Mouse (Mus musculus) liver, embryonic 12.5 days (tissue): ENCODE data around the gene Ccl8. TPM values are rescaled to one million over a fixed set of nuclear protein-coding genes. Genes with fewer than 3 reads are reported as not detected.

ENCODE experiments used
- ATAC-seq: fragments of 200-750 bp; cut with Nextera tagmentation; 2 replicates; pipeline ENCODE4 v1.8.0; 2017; ENCODE audit warnings: moderate number of reproducible peaks, mild to moderate bottlenecking, moderate library complexity
- H3K27ac ChIP-seq: fragments of 300-500 bp; sonication (generic); 2 replicates; pipeline ENCODE4 v1.5.1; 2016; ENCODE audit warnings: mild to moderate bottlenecking
- H3K27me3 ChIP-seq: fragments of 300-500 bp; sonication (generic); replicated peaks from 2 replicates; pipeline ENCODE4 v1.6.1; 2016; ENCODE audit warnings: mild to moderate bottlenecking, moderate library complexity
- H3K36me3 ChIP-seq: fragments of 300-500 bp; sonication (generic); 2 replicates; pipeline ENCODE4 v1.6.1; 2016; ENCODE audit warnings: mild to moderate bottlenecking, moderate library complexity
- H3K4me1 ChIP-seq: fragments of 300-500 bp; sonication (generic); 2 replicates; pipeline ENCODE4 v1.6.1; 2016
- H3K4me2 ChIP-seq: fragments of 300-500 bp; sonication (generic); 2 replicates; pipeline ENCODE4 v1.6.1; 2016; ENCODE audit warnings: mild to moderate bottlenecking, moderate library complexity
- H3K4me3 ChIP-seq: fragments of 300-500 bp; sonication (generic); 2 replicates; pipeline ENCODE4 v1.5.1; 2016; ENCODE audit warnings: mild to moderate bottlenecking, moderate library complexity
- H3K9ac ChIP-seq: fragments of 300-500 bp; sonication (generic); 2 replicates; pipeline ENCODE4 v1.6.1; 2016; ENCODE audit warnings: mild to moderate bottlenecking, moderate library complexity
- H3K9me3 ChIP-seq: fragments of 300-500 bp; sonication (generic); replicated peaks from 2 replicates; pipeline ENCODE4 v1.6.1; 2016; ENCODE audit warnings: mild to moderate bottlenecking, moderate library complexity
- WGBS: fragments of 180-500 bp; shearing (Covaris S2); methylation state at CpG from one replicate; pipeline ENCODE4 v1.1.7; 2016; ENCODE audit not compliant: insufficient replicate concordance; 5-methylcytosine and 5-hydroxymethylcytosine counted together
- polyA plus RNA-seq: library from polyadenylated mRNA; unstranded; fragments of >200 nt; fragmentation: Nextera tagmentation; extraction: Ambion mirVana; gene quantifications from 2 replicates; pipeline ENCODE4 v1.2.1, GENCODE M21; 2016

The Ccl8 gene
- not detected in 2 replicates for polyA plus RNA-seq

- no peak within 1 kb of the TSS for H3K27ac ChIP-seq
- 62% methylated on average over 3 of the region's 3 CpGs for WGBS
- no peak for ATAC-seq
- no peaks in the 10 kb centered on the region for H3K4me1 ChIP-seq
- no peaks in the 10 kb centered on the region for H3K27me3 ChIP-seq
- H3K36me3 ChIP-seq = no peaks in the 10 kb centered on the region
- H3K4me2 ChIP-seq = no peak within 1 kb of the TSS
- no peaks in the 10 kb centered on the region for H3K9me3 ChIP-seq
- no peak within 1 kb of the TSS for H3K4me3 ChIP-seq
- no peak within 1 kb of the TSS for H3K9ac ChIP-seq
Observed at GRCm38 (mm10) chr11:82114885-82115284, at the start of gene Ccl8. Ccl8 (plus strand) TSS chr11:82115185.

- Histone ChIP-seq H3K9ac (no peak overlapping the region), H3K27ac (no peak overlapping the region), H3K4me1 (no peaks in the 10 kb centered on the region), H3K9me3 (no peaks in the 10 kb centered on the region), H3K4me2 (no peak overlapping the region), H3K4me3 (no peak overlapping the region), H3K36me3 (no peaks in the 10 kb centered on the region), H3K27me3 (no peaks in the 10 kb centered on the region)
- no peak for ATAC-seq
- 65% methylated on average over 7 of the region's 7 CpGs for WGBS
Observed at GRCm38 (mm10) chr11:82066953-82067571, 47.9 kb upstream of the Ccl8 start.

GRCm38 (mm10) chr11:82071076-82071475, 43.9 kb upstream of the Ccl8 start:
- H3K27ac ChIP-seq = no peak overlapping the region
- H3K27me3 ChIP-seq = no peaks in the 10 kb centered on the region
- no peak overlapping the region for H3K4me3 ChIP-seq
- H3K4me2 ChIP-seq = no peak overlapping the region
- H3K9me3 ChIP-seq = 0 out of 2 replicates have a peak, but pooled peaks cover 6% of the 10 kb centered on the region
- 66% methylated on average over 3 of the region's 3 CpGs for WGBS
- no peaks in the 10 kb centered on the region for H3K36me3 ChIP-seq
- ATAC-seq = no peak
- H3K4me1 ChIP-seq = no peaks in the 10 kb centered on the region
- no peak overlapping the region for H3K9ac ChIP-seq

GRCm38 (mm10) chr11:82072374-82072773, 42.6 kb upstream of the Ccl8 start:
- 54% methylated on average over 1 of the region's 1 CpGs for WGBS
- no peaks in the 10 kb centered on the region for H3K36me3 ChIP-seq
- H3K27ac ChIP-seq = no peak overlapping the region
- 0 out of 2 replicates have a peak, but pooled peaks cover 6% of the 10 kb centered on the region for H3K9me3 ChIP-seq
- H3K27me3 ChIP-seq = no peaks in the 10 kb centered on the region
- ATAC-seq = no peak
- no peak overlapping the region for H3K4me2 ChIP-seq
- H3K9ac ChIP-seq = no peak overlapping the region
- no peak overlapping the region for H3K4me3 ChIP-seq
- no peaks in the 10 kb centered on the region for H3K4me1 ChIP-seq

- 56% methylated on average over 3 of the region's 3 CpGs for WGBS
- ATAC-seq = no peak
Observed at GRCm38 (mm10) chr11:82072984-82073383, 42.0 kb upstream of the Ccl8 start.

GRCm38 (mm10) chr11:82073686-82074085, 41.3 kb upstream of the Ccl8 start:
- 0 out of 2 replicates have a peak, but pooled peaks cover 6% of the 10 kb centered on the region for H3K9me3 ChIP-seq
- H3K27me3 ChIP-seq = no peaks in the 10 kb centered on the region
- ATAC-seq = no peak
- H3K4me1 ChIP-seq = no peaks in the 10 kb centered on the region
- H3K4me2 ChIP-seq = no peak overlapping the region
- H3K36me3 ChIP-seq = no peaks in the 10 kb centered on the region
- whole genome bisulfite sequencing = 55% methylated on average over 3 of the region's 3 CpGs
- no peak overlapping the region for H3K4me3 ChIP-seq
- H3K27ac ChIP-seq = no peak overlapping the region
- H3K9ac ChIP-seq = no peak overlapping the region

More at GRCm38 (mm10) chr11:82072984-82073383, 42.0 kb upstream of the Ccl8 start:
- Histone ChIP-seq H3K9me3 (0 out of 2 replicates have a peak, but pooled peaks cover 6% of the 10 kb centered on the region), H3K4me2 (no peak overlapping the region), H3K27me3 (no peaks in the 10 kb centered on the region), H3K36me3 (no peaks in the 10 kb centered on the region), H3K27ac (no peak overlapping the region), H3K4me1 (no peaks in the 10 kb centered on the region), H3K9ac (no peak overlapping the region), H3K4me3 (no peak overlapping the region)

- no peaks in the 10 kb centered on the region for H3K4me1 ChIP-seq
- ATAC-seq = no peak
- WGBS = 46% methylated on average over 3 of the region's 3 CpGs
- H3K36me3 ChIP-seq = no peaks in the 10 kb centered on the region
- no peak overlapping the region for H3K4me3 ChIP-seq
- 0 out of 2 replicates have a peak, but pooled peaks cover 6% of the 10 kb centered on the region for H3K9me3 ChIP-seq
- no peak overlapping the region for H3K4me2 ChIP-seq
- H3K27ac ChIP-seq = no peak overlapping the region
- no peaks in the 10 kb centered on the region for H3K27me3 ChIP-seq
- no peak overlapping the region for H3K9ac ChIP-seq
Observed at GRCm38 (mm10) chr11:82077031-82077430, 38.0 kb upstream of the Ccl8 start.

- no peaks in the 10 kb centered on the region for H3K36me3 ChIP-seq
- no peak overlapping the region for H3K4me2 ChIP-seq
- no peak overlapping the region for H3K4me3 ChIP-seq
- ATAC-seq = no peak
- H3K9ac ChIP-seq = no peak overlapping the region
- H3K9me3 ChIP-seq = 0 out of 2 replicates have a peak, but pooled peaks cover 6% of the 10 kb centered on the region
- no peak overlapping the region for H3K27ac ChIP-seq
- no peaks in the 10 kb centered on the region for H3K27me3 ChIP-seq
- no peaks in the 10 kb centered on the region for H3K4me1 ChIP-seq
Observed at GRCm38 (mm10) chr11:82078136-82078730, 36.8 kb upstream of the Ccl8 start.

GRCm38 (mm10) chr11:82080865-82081264, 34.1 kb upstream of the Ccl8 start:
- Histone ChIP-seq H3K4me1 (no peaks in the 10 kb centered on the region), H3K27ac (no peak overlapping the region), H3K4me2 (no peak overlapping the region), H3K36me3 (no peaks in the 10 kb centered on the region), H3K9me3 (no peaks in the 10 kb centered on the region), H3K9ac (no peak overlapping the region), H3K27me3 (no peaks in the 10 kb centered on the region), H3K4me3 (no peak overlapping the region)
- WGBS = 45% methylated on average over 3 of the region's 3 CpGs
- ATAC-seq = no peak

- H3K36me3 ChIP-seq = no peaks in the 10 kb centered on the region
- ATAC-seq = no peak
- no peak overlapping the region for H3K4me3 ChIP-seq
- H3K4me2 ChIP-seq = no peak overlapping the region
- no peak overlapping the region for H3K9ac ChIP-seq
- H3K9me3 ChIP-seq = no peaks in the 10 kb centered on the region
- no peaks in the 10 kb centered on the region for H3K27me3 ChIP-seq
- no peaks in the 10 kb centered on the region for H3K4me1 ChIP-seq
- WGBS = 80% methylated on average over 3 of the region's 3 CpGs
- H3K27ac ChIP-seq = no peak overlapping the region
Observed at GRCm38 (mm10) chr11:82084360-82084759, 30.6 kb upstream of the Ccl8 start.

- Histone ChIP-seq H3K36me3 (no peaks in the 10 kb centered on the region), H3K4me3 (no peak overlapping the region), H3K4me2 (no peak overlapping the region), H3K4me1 (no peaks in the 10 kb centered on the region), H3K27ac (no peak overlapping the region), H3K27me3 (no peaks in the 10 kb centered on the region), H3K9me3 (no peaks in the 10 kb centered on the region), H3K9ac (no peak overlapping the region)
- no peak for ATAC-seq
- WGBS = 61% methylated on average over 10 of the region's 10 CpGs
Observed at GRCm38 (mm10) chr11:82099511-82100323, 15.3 kb upstream of the Ccl8 start.

- Histone ChIP-seq H3K4me3 (no peak overlapping the region), H3K4me2 (no peak overlapping the region), H3K36me3 (no peaks in the 10 kb centered on the region), H3K27ac (no peak overlapping the region), H3K4me1 (no peaks in the 10 kb centered on the region), H3K9me3 (no peaks in the 10 kb centered on the region), H3K9ac (no peak overlapping the region), H3K27me3 (no peaks in the 10 kb centered on the region)
- no peak for ATAC-seq
- 59% methylated on average over 4 of the region's 4 CpGs for WGBS
Observed at GRCm38 (mm10) chr11:82101087-82101486, 13.9 kb upstream of the Ccl8 start.
